Mouse (Mus musculus): Measurements from ENCODE around the gene 4930539E08Rik.

The 4930539E08Rik gene

DNA sequence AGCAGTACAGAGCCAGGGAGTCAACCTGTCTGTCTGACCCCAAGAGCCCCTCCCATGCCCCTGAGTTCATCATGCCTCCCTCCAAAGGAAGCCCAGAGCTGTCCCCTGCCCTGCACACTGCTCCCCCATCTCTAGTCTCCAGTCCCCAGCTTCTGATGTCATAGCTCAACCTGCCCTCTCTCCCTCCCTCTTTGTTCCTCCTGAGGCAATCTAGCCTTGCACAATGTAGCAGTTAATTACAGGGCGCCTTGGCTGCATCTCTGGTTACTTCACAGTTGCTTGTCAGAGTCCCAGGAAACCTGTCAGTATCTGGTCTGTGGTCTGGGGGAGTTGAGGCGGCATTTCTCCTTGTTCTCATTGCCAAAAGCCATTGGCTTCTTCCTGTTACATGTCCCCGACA, 59.1 kb downstream of the 4930539E08Rik start:
- DNase-seq (ENCODE audit: low spot score) = no peak

DNA sequence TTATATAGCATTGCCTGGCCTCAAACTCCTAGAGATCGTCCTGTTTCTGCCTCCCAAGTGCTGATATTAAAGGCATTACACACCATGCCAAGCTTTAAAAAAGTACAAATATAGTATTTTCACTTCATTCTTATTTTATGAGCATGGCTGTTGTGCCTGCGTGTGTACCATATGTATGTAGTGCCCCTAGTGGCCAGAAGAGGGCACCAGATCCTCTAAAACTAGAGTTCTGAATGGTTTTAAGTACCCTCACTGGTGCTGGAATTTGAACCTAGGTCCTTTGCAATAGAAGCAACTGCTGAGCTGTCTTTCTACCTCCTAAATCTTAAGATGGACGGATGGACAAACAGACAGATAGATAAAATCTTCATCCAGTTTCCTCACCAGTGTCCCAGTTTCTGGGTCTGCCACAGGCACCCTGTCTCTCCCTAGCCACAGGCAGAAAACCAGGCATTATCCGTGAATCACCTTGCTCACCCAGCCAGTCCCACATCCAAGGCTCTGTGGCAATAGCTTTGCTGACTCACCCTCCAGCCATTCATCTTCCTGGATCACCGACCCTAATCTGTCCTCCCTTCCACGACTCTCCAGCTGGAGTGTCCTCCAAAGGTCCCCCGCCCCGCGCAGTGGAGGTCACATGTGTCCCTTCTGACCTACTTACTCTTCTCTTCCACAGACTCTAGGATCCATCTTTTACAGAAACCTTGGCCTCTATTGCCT, 59.8 kb downstream of the 4930539E08Rik start:
- peak; percentile 58 for DNase-seq (ENCODE audit: low spot score)

DNA sequence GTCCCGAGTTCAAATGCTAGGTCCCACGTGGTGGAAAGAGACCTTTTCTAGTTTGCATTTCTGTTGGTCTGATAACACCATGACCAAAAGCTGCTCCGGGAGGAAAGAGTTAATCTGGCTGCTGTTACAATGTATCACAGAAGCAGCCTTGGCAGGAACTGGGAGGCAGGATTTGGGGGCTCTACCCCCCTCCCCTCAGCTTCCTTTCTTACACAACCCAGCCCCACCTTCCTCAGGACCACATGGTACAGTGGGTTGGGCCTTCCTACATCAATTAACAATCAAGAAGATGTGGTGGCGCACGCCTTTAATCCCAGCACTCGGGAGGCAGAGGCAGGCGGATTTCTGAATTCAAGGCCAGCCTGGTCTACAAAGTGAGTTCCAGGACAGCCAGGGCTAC, 60.7 kb downstream of the 4930539E08Rik start:
- no peak for DNase-seq (ENCODE audit: low spot score)

DNA sequence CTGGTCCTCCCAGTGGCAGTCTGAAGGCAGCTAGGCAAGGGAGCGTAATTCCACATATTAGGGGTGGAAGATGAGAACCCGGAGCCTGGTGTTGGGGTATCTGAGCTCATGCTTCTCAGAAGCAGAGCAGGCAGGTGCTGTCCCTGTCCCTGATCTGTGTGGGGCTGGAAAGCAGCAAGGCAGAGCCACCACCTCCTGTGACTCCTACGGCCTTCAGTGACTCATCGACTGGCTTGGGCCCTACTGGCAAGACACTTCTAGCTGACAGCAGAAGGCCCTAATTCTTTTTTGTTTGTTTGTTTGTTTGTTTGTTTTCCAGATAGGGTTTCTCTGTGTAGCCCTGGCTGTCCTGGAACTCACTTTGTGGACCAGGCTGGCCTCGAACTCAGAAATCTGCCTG, 64.6 kb downstream of the 4930539E08Rik start:
- DNase-seq (ENCODE audit: low spot score) = no peak

DNA sequence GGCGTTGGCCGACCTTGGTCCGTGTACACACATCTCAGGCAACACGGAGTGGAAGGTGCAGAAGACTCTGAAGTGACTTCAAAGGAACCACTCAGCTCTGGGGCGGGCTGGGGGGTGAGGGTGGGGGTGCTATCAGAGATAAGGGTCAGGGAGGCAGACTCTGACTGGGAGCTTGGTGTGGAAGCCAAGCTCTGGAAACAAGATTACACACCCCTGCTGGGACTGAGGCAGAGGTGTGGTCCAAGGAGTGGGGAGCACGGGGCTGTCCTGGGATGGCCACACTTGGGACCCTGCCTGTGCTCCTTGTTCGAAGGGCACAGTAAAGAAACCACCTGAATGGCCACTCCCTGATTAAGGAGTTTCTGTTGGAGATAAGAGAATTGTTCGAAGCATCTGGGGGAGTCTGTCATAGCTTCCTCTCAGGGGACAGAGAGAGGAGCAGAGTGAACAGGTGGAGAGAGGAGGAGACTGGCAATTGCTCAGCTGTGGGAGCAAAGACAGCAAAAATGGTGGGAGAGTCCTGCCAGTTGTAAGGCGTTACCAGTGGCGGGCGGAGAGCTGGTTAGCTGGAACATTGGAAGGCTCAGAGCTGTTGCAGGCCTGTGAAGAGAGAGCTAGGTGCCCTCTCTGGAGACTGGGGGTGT, 68.0 kb downstream of the 4930539E08Rik start:
- DNase-seq (ENCODE audit: low spot score) = no peak
